Mouse (Mus musculus): Measurements from ENCODE around the gene Zpbp2. TPM values are rescaled to one million over a fixed set of nuclear protein-coding genes. Genes with fewer than 3 reads are reported as not detected.
"Not testable (repeated sequence)": the region's sequence is repeated elsewhere in the genome, so short reads cannot be mapped to it uniquely, and the experiment has no call there.

Gene Zpbp2
- polyA plus RNA-seq, 1 experiment, result 283 TPM

DNA sequence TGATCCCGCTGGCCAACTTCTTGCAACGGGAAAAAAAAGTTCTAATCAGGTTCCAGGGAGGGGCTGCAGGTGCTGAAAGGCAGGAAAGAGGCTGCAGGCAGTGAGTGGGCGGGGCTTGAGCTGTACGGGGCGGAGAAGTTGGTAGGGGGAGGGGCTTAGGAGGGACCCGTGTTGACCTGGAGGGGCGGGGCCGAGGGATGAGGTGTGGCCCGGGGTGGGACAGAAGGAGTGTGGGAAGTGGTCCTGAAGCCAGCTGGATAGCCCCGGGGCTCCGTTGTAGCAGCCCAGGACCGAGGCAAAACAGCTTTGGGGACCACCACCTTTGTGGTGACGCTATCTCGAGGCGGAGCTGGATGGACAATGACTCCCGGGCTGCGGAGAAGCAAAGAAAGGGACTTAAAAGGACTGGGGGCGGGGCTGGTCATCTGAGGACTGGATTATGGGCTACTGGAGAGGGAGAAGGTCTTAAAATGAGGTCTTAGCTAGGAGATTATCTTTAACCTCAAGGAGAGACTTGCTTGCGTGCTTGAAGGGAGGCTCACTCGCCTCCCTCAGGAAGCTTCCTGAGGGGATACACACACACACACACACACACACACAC lies 51.3 kb downstream of the Zpbp2 start:
- Histone ChIP-seq H3K27ac (ENCODE audit: control insufficient read depth, insufficient read depth, low read depth, low read length) (no peak overlapping the region), H3K36me3 (ENCODE audit: control insufficient read depth, insufficient read depth, low read length) (no peaks in the 10 kb centered on the region), H3K4me1 (ENCODE audit: control insufficient read depth, insufficient read depth, low read length) (peaks cover 21% of the 10 kb centered on the region), H3K27me3 (ENCODE audit: control insufficient read depth, insufficient read depth, low read length) (no peaks in the 10 kb centered on the region), H3K4me3 (ENCODE audit: control insufficient read depth, low read depth, low read length) (peak overlapping the region; percentile 19)
- TF ChIP-seq CTCF (IDR thresholded peaks at IDR 0.05; ENCODE audit: control insufficient read depth, insufficient read depth, insufficient replicate concordance, low read depth, low read length) (no peak), POLR2A (IDR thresholded peaks at IDR 0.05; ENCODE audit: control insufficient read depth, low read depth, low read length) (no peak)

- no peak overlapping the region for H3K4me3 ChIP-seq (ENCODE audit: control insufficient read depth, low read depth, low read length)
Measured at GRCm38 (mm10) chr11:98603953-98604352, 53.1 kb downstream of the Zpbp2 start.

GRCm38 (mm10) chr11:98604911-98605310 lies 54.0 kb downstream of the Zpbp2 start:
- not testable (repeated sequence) for H3K4me1 ChIP-seq (ENCODE audit: control insufficient read depth, insufficient read depth, low read length); H3K27me3 ChIP-seq (ENCODE audit: control insufficient read depth, insufficient read depth, low read length); H3K4me3 ChIP-seq (ENCODE audit: control insufficient read depth, low read depth, low read length); H3K27ac ChIP-seq (ENCODE audit: control insufficient read depth, insufficient read depth, low read depth, low read length); H3K36me3 ChIP-seq (ENCODE audit: control insufficient read depth, insufficient read depth, low read length)

More at GRCm38 (mm10) chr11:98603953-98604352, 53.1 kb downstream of the Zpbp2 start:
- H3K4me1 ChIP-seq (ENCODE audit: control insufficient read depth, insufficient read depth, low read length), result peaks cover 7% of the 10 kb centered on the region
- H3K36me3 ChIP-seq (ENCODE audit: control insufficient read depth, insufficient read depth, low read length), result no peaks in the 10 kb centered on the region
- H3K27me3 ChIP-seq (ENCODE audit: control insufficient read depth, insufficient read depth, low read length), result no peaks in the 10 kb centered on the region
- H3K27ac ChIP-seq (ENCODE audit: control insufficient read depth, insufficient read depth, low read depth, low read length), result no peak overlapping the region
- no peak for TF ChIP-seq CTCF (IDR thresholded peaks at IDR 0.05; ENCODE audit: control insufficient read depth, insufficient read depth, insufficient replicate concordance, low read depth, low read length)
- no peak for TF ChIP-seq POLR2A (IDR thresholded peaks at IDR 0.05; ENCODE audit: control insufficient read depth, low read depth, low read length)

GRCm38 (mm10) chr11:98606763-98607162 lies 55.9 kb downstream of the Zpbp2 start:
- TF ChIP-seq POLR2A (IDR thresholded peaks at IDR 0.05; ENCODE audit: control insufficient read depth, low read depth, low read length) (no peak), CTCF (IDR thresholded peaks at IDR 0.05; ENCODE audit: control insufficient read depth, insufficient read depth, insufficient replicate concordance, low read depth, low read length) (peak; percentile 13; the same call in 1 of the 2 replicates)
- peaks cover 6% of the 10 kb centered on the region for H3K4me1 ChIP-seq (ENCODE audit: control insufficient read depth, insufficient read depth, low read length)
- no peak overlapping the region for H3K27ac ChIP-seq (ENCODE audit: control insufficient read depth, insufficient read depth, low read depth, low read length)
- H3K4me3 ChIP-seq (ENCODE audit: control insufficient read depth, low read depth, low read length), result no peak overlapping the region
- H3K36me3 ChIP-seq (ENCODE audit: control insufficient read depth, insufficient read depth, low read length), result no peaks in the 10 kb centered on the region
- no peaks in the 10 kb centered on the region for H3K27me3 ChIP-seq (ENCODE audit: control insufficient read depth, insufficient read depth, low read length)

Other genes starting within 250 kb of the Zpbp2 start
- not detected in 2 replicates for gene Neurod2, start 221.4 kb upstream of the Zpbp2 start, polyA plus RNA-seq (2012; rRNA removed)
- gene Ppp1r1b, start 202.7 kb upstream of the Zpbp2 start, polyA plus RNA-seq (2012; rRNA removed), result 0.58 and 1.1 TPM in 2 replicates
- gene Stard3, start 192.7 kb upstream of the Zpbp2 start, polyA plus RNA-seq (2012; rRNA removed), result 24.3 and 26.9 TPM in 2 replicates
- 0.19 TPM in 1 of 2 replicates, not detected in the other for gene Tcap, start 167.3 kb upstream of the Zpbp2 start, polyA plus RNA-seq (2012; rRNA removed)
- gene Pnmt, start 164.6 kb upstream of the Zpbp2 start, polyA plus RNA-seq (2012; rRNA removed), result 0.35 and 4.7 TPM in 2 replicates
- gene Pgap3, start 150.6 kb upstream of the Zpbp2 start, polyA plus RNA-seq (2012; rRNA removed), result 4.9 and 6.1 TPM in 2 replicates
- 1.5 and 1.9 TPM in 2 replicates for gene Erbb2, start 138.6 kb upstream of the Zpbp2 start, polyA plus RNA-seq (2012; rRNA removed)
- gene Mien1, start 112.1 kb upstream of the Zpbp2 start, polyA plus RNA-seq (2012; rRNA removed), result 53.1 and 68.0 TPM in 2 replicates
- 2.4 and 3.1 TPM in 2 replicates for gene Grb7, start 104.7 kb upstream of the Zpbp2 start, polyA plus RNA-seq (2012; rRNA removed)
- gene Ikzf3, start 5.1 kb upstream of the Zpbp2 start, polyA plus RNA-seq (2012; rRNA removed), result 0.10 TPM in 2 replicates
- gene Ormdl3, start 36.3 kb downstream of the Zpbp2 start, polyA plus RNA-seq (2012; rRNA removed), result 96.2 and 111 TPM in 2 replicates
- not detected in 2 replicates for gene Lrrc3c, start 47.2 kb downstream of the Zpbp2 start, polyA plus RNA-seq (2012; rRNA removed)
- 0.11 and 0.16 TPM in 2 replicates for gene Gm12355, start 74.6 kb downstream of the Zpbp2 start, polyA plus RNA-seq (2012; rRNA removed)
- 0.20 TPM in 2 replicates for gene Gsdma3, start 75.3 kb downstream of the Zpbp2 start, polyA plus RNA-seq (2012; rRNA removed)
- 0.28 and 0.42 TPM in 2 replicates for gene Gsdma2, start 95.7 kb downstream of the Zpbp2 start, polyA plus RNA-seq (2012; rRNA removed)
- 5.5 and 6.7 TPM in 2 replicates for gene Gsdma, start 113.3 kb downstream of the Zpbp2 start, polyA plus RNA-seq (2012; rRNA removed)
- 70.2 and 78.9 TPM in 2 replicates for gene Psmd3, start 131.5 kb downstream of the Zpbp2 start, polyA plus RNA-seq (2012; rRNA removed)
- gene Csf3, start 150.2 kb downstream of the Zpbp2 start, polyA plus RNA-seq (2012; rRNA removed), result 0.48 and 0.63 TPM in 2 replicates
- gene Med24, start 178.3 kb downstream of the Zpbp2 start, polyA plus RNA-seq (2012; rRNA removed), result 96.6 and 106 TPM in 2 replicates
- 14.4 and 18.9 TPM in 2 replicates for gene Thra, start 189.5 kb downstream of the Zpbp2 start, polyA plus RNA-seq (2012; rRNA removed)
- 34.7 and 38.6 TPM in 2 replicates for gene Nr1d1, start 224.2 kb downstream of the Zpbp2 start, polyA plus RNA-seq (2012; rRNA removed)
- gene Msl1, start 244.4 kb downstream of the Zpbp2 start, polyA plus RNA-seq (2012; rRNA removed), result 138 and 143 TPM in 2 replicates

Data from testis, adult 2 months (tissue).